Mouse (Mus musculus) liver, embryonic 12.5 days (tissue): Measurements from ENCODE around the gene Gng7. TPM values are rescaled to one million over a fixed set of nuclear protein-coding genes. Genes with fewer than 3 reads are reported as not detected.

ENCODE experiments used
- ATAC-seq: fragments of 200-750 bp; cut with Nextera tagmentation; 2 replicates; pipeline ENCODE4 v1.8.0; 2017; ENCODE audit warnings: moderate number of reproducible peaks, mild to moderate bottlenecking, moderate library complexity
- H3K27ac ChIP-seq: fragments of 300-500 bp; sonication (generic); 2 replicates; pipeline ENCODE4 v1.5.1; 2016; ENCODE audit warnings: mild to moderate bottlenecking
- H3K27me3 ChIP-seq: fragments of 300-500 bp; sonication (generic); replicated peaks from 2 replicates; pipeline ENCODE4 v1.6.1; 2016; ENCODE audit warnings: mild to moderate bottlenecking, moderate library complexity
- H3K36me3 ChIP-seq: fragments of 300-500 bp; sonication (generic); 2 replicates; pipeline ENCODE4 v1.6.1; 2016; ENCODE audit warnings: mild to moderate bottlenecking, moderate library complexity
- H3K4me1 ChIP-seq: fragments of 300-500 bp; sonication (generic); 2 replicates; pipeline ENCODE4 v1.6.1; 2016
- H3K4me2 ChIP-seq: fragments of 300-500 bp; sonication (generic); 2 replicates; pipeline ENCODE4 v1.6.1; 2016; ENCODE audit warnings: mild to moderate bottlenecking, moderate library complexity
- H3K4me3 ChIP-seq: fragments of 300-500 bp; sonication (generic); 2 replicates; pipeline ENCODE4 v1.5.1; 2016; ENCODE audit warnings: mild to moderate bottlenecking, moderate library complexity
- H3K9ac ChIP-seq: fragments of 300-500 bp; sonication (generic); 2 replicates; pipeline ENCODE4 v1.6.1; 2016; ENCODE audit warnings: mild to moderate bottlenecking, moderate library complexity
- H3K9me3 ChIP-seq: fragments of 300-500 bp; sonication (generic); replicated peaks from 2 replicates; pipeline ENCODE4 v1.6.1; 2016; ENCODE audit warnings: mild to moderate bottlenecking, moderate library complexity
- WGBS: fragments of 180-500 bp; shearing (Covaris S2); methylation state at CpG from one replicate; pipeline ENCODE4 v1.1.7; 2016; ENCODE audit not compliant: insufficient replicate concordance; 5-methylcytosine and 5-hydroxymethylcytosine counted together
- polyA plus RNA-seq: library from polyadenylated mRNA; unstranded; fragments of >200 nt; fragmentation: Nextera tagmentation; extraction: Ambion mirVana; gene quantifications from 2 replicates; pipeline ENCODE4 v1.2.1, GENCODE M21; 2016

The Gng7 gene
- polyA plus RNA-seq, 1 experiment from 2014 or later, result 0.80 TPM

DNA sequence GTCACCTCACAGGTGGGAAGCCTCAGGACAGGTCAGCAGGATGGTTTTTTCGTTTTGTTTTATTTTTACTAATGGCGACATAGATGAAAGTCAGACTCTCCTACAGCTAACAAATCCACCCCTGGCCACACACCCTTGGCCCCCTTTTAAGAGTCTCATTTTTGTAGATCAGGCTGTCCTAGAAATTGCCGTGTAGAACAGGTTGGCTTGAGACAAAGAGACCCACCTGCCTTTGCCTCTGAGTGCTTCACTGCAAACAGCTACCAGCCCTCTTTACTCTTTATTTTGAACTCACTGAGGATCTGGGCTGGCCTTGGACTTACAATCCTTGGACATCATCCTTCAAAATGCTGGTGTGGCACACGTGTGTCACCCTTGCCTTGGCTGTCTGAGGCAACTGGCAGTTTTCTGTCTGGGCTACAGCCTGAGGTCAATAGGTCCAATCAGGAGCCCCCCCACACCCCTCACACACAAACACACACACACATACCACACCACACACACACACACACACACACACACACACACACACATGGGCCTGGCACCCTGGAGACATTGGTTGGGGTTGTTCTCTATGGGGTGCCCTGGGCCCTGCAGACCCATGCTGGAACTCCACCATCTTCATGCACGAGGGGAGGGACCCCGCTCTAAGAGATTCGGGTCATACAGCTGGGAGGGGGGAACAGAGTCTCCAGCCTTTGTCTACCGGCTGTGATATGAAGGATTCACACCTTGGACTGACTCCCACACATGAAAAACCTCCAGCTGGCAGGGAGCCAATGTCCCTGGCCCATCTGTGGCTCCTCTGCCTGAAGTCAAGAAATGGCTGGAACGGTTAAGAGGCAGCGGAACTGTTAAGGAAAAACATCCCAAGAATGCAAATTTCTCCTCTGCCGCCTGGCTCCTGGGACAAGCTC, 42.4 kb downstream of the Gng7 start:
- no peak for ATAC-seq
- peaks cover 15% of the 10 kb centered on the region; the same call in 1 of the 2 replicates for H3K27me3 ChIP-seq
- no peaks in the 10 kb centered on the region for H3K36me3 ChIP-seq
- 0 out of 2 replicates have a peak, but pooled peaks cover 7% of the 10 kb centered on the region for H3K4me1 ChIP-seq
- no peak overlapping the region for H3K4me2 ChIP-seq
- 53% methylated on average over 11 of the region's 11 CpGs for WGBS
- H3K4me3 ChIP-seq, result no peak overlapping the region
- H3K9ac ChIP-seq, result no peak overlapping the region; the same call in 1 of the 2 replicates
- H3K9me3 ChIP-seq, result no peaks in the 10 kb centered on the region
- H3K27ac ChIP-seq, result no peak overlapping the region

GRCm38 (mm10) chr10:80971533-80971932, 43.2 kb downstream of the Gng7 start:
- Histone ChIP-seq H3K27ac (no peak overlapping the region), H3K9me3 (no peaks in the 10 kb centered on the region), H3K27me3 (peaks cover 15% of the 10 kb centered on the region; the same call in 1 of the 2 replicates), H3K4me2 (no peak overlapping the region), H3K4me3 (no peak overlapping the region), H3K36me3 (no peaks in the 10 kb centered on the region), H3K9ac (no peak overlapping the region; the same call in 1 of the 2 replicates), H3K4me1 (0 out of 2 replicates have a peak, but pooled peaks cover 7% of the 10 kb centered on the region)
- WGBS, result 64% methylated on average over 15 of the region's 15 CpGs
- ATAC-seq, result no peak

GRCm38 (mm10) chr10:80970159-80970558, 44.6 kb downstream of the Gng7 start:
- H3K9me3 ChIP-seq, result no peaks in the 10 kb centered on the region
- 65% methylated on average over 8 of the region's 8 CpGs for WGBS
- no peaks in the 10 kb centered on the region for H3K36me3 ChIP-seq
- H3K9ac ChIP-seq, result no peak overlapping the region
- peaks cover 15% of the 10 kb centered on the region; the same call in 1 of the 2 replicates for H3K27me3 ChIP-seq
- no peak overlapping the region for H3K27ac ChIP-seq
- H3K4me3 ChIP-seq, result no peak overlapping the region
- H3K4me1 ChIP-seq, result 0 out of 2 replicates have a peak, but pooled peaks cover 4% of the 10 kb centered on the region
- no peak for ATAC-seq
- no peak overlapping the region for H3K4me2 ChIP-seq

- Histone ChIP-seq H3K4me3 (no peak overlapping the region), H3K36me3 (no peaks in the 10 kb centered on the region), H3K27ac (no peak overlapping the region), H3K4me1 (peaks cover 8% of the 10 kb centered on the region; the same call in 1 of the 2 replicates), H3K27me3 (peaks cover 15% of the 10 kb centered on the region; the same call in 1 of the 2 replicates), H3K9me3 (no peaks in the 10 kb centered on the region), H3K4me2 (no peak overlapping the region), H3K9ac (no peak overlapping the region)
- 39% methylated on average over 3 of the region's 3 CpGs for WGBS
- no peak for ATAC-seq
Measured at GRCm38 (mm10) chr10:80969298-80969697, 45.4 kb downstream of the Gng7 start.

GRCm38 (mm10) chr10:80968106-80968505, 46.6 kb downstream of the Gng7 start:
- Histone ChIP-seq H3K36me3 (no peaks in the 10 kb centered on the region), H3K4me2 (no peak overlapping the region), H3K27me3 (peaks cover 15% of the 10 kb centered on the region; the same call in 1 of the 2 replicates), H3K4me3 (no peak overlapping the region), H3K9ac (no peak overlapping the region), H3K27ac (no peak overlapping the region), H3K4me1 (peaks cover 20% of the 10 kb centered on the region; the same call in 1 of the 2 replicates), H3K9me3 (no peaks in the 10 kb centered on the region)
- 68% methylated on average over 4 of the region's 4 CpGs for WGBS
- ATAC-seq, result no peak

- Histone ChIP-seq H3K27ac (no peak overlapping the region), H3K9me3 (no peaks in the 10 kb centered on the region), H3K4me1 (peaks cover 26% of the 10 kb centered on the region), H3K4me3 (no peak overlapping the region), H3K27me3 (peaks cover 15% of the 10 kb centered on the region; the same call in 1 of the 2 replicates), H3K36me3 (no peaks in the 10 kb centered on the region), H3K9ac (no peak overlapping the region), H3K4me2 (no peak overlapping the region)
- no peak for ATAC-seq
- WGBS, result 32% methylated on average over 3 of the region's 3 CpGs
Measured at GRCm38 (mm10) chr10:80967101-80967656, 47.6 kb downstream of the Gng7 start.

GRCm38 (mm10) chr10:80966296-80966695, 48.4 kb downstream of the Gng7 start:
- Histone ChIP-seq H3K4me2 (no peak overlapping the region), H3K4me3 (no peak overlapping the region), H3K27ac (no peak overlapping the region), H3K9ac (no peak overlapping the region), H3K9me3 (no peaks in the 10 kb centered on the region), H3K27me3 (peaks cover 8% of the 10 kb centered on the region; the same call in 1 of the 2 replicates), H3K36me3 (no peaks in the 10 kb centered on the region), H3K4me1 (peaks cover 31% of the 10 kb centered on the region)
- no peak for ATAC-seq
- WGBS, result 62% methylated on average over 12 of the region's 12 CpGs

- Histone ChIP-seq H3K9ac (no peak overlapping the region), H3K4me2 (no peak overlapping the region)
- ATAC-seq, result 0 out of 2 replicates have a peak, but pooled peaks have one; percentile 25
Measured at GRCm38 (mm10) chr10:80963031-80963975, 51.4 kb downstream of the Gng7 start.

DNA sequence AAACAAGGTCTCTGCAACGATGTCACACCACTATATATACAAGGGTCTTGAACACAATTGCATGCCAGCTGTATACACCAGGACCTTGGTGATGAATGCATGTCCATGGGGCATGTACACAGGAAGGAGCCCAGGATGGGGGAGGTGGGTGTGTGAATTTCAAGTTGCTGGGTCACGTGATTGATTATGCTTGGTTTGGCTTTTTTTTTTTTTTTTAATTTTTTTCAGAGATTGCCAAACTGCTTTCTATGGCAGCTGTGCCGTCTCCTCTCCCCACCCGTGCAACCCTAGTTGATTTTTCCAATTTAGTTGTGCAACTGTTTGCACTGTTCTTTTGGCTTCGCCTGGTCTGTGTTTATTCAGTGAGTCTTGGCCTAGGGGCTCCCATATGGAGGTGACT, 52.2 kb downstream of the Gng7 start:
- no peak overlapping the region for H3K4me3 ChIP-seq
- H3K4me1 ChIP-seq, result peaks cover 37% of the 10 kb centered on the region
- H3K27ac ChIP-seq, result peak overlapping the region; percentile 65; the same call in 1 of the 2 replicates
- no peaks in the 10 kb centered on the region for H3K9me3 ChIP-seq
- H3K4me2 ChIP-seq, result no peak overlapping the region
- H3K27me3 ChIP-seq, result peaks cover 7% of the 10 kb centered on the region; the same call in 1 of the 2 replicates
- no peak for ATAC-seq
- H3K9ac ChIP-seq, result no peak overlapping the region
- no peaks in the 10 kb centered on the region for H3K36me3 ChIP-seq
- 62% methylated on average over 5 of the region's 5 CpGs for WGBS

More at GRCm38 (mm10) chr10:80963031-80963975, 51.4 kb downstream of the Gng7 start:
- Histone ChIP-seq H3K36me3 (no peaks in the 10 kb centered on the region), H3K27ac (peak overlapping the region; percentile 65), H3K4me1 (peaks cover 37% of the 10 kb centered on the region), H3K9me3 (no peaks in the 10 kb centered on the region), H3K4me3 (no peak overlapping the region), H3K27me3 (peaks cover 7% of the 10 kb centered on the region; the same call in 1 of the 2 replicates)
- 50% methylated on average over 12 of the region's 12 CpGs for WGBS

- no peak for ATAC-seq
- no peak overlapping the region for H3K9ac ChIP-seq
- 62% methylated on average over 10 of the region's 10 CpGs for WGBS
Measured at GRCm38 (mm10) chr10:80962051-80962472, 52.7 kb downstream of the Gng7 start.

More at GRCm38 (mm10) chr10:80962051-80962472, 52.7 kb downstream of the Gng7 start:
- H3K4me1 ChIP-seq, result peaks cover 37% of the 10 kb centered on the region
- peaks cover 7% of the 10 kb centered on the region; the same call in 1 of the 2 replicates for H3K27me3 ChIP-seq
- peak overlapping the region; percentile 65; the same call in 1 of the 2 replicates for H3K27ac ChIP-seq
- H3K9me3 ChIP-seq, result no peaks in the 10 kb centered on the region
- no peak overlapping the region for H3K4me2 ChIP-seq
- H3K36me3 ChIP-seq, result no peaks in the 10 kb centered on the region
- no peak overlapping the region for H3K4me3 ChIP-seq
